Mouse (Mus musculus) heart, embryonic 14.5 days (tissue): Measurements from ENCODE around the gene Swap70. TPM values are rescaled to one million over a fixed set of nuclear protein-coding genes. Genes with fewer than 3 reads are reported as not detected.

Experiments
- ATAC-seq: fragments of 200-750 bp; cut with Nextera tagmentation; 2 replicates; pipeline ENCODE4 v1.8.0; 2017; ENCODE audit warnings: low read depth, moderate TSS enrichment; ENCODE audit not compliant: insufficient number of reproducible peaks, insufficient read depth, low FRiP score
- H3K27ac ChIP-seq, 2 experiments: fragments of 200-500 bp in 1 of 2; fragments of 300-500 bp in 1 of 2; sonication (generic) in 1 of 2; replicated peaks in 1 of 2; 2 replicates each; pipeline ENCODE4 v1.5.1; 2012 to 2014; ENCODE audit warnings: low read depth in 2 of 2, low read length in 2 of 2, control low read depth in 1 of 2, mild to moderate bottlenecking in 1 of 2, mixed read lengths in 1 of 2; ENCODE audit not compliant: control insufficient read depth in 1 of 2, insufficient read depth in 1 of 2
- H3K27me3 ChIP-seq: fragments of 300-500 bp; sonication (generic); 2 replicates; pipeline ENCODE4 v1.6.1; 2014; ENCODE audit warnings: mild to moderate bottlenecking, low read length, control low read depth; ENCODE audit not compliant: control insufficient read depth, insufficient read depth
- H3K36me3 ChIP-seq: fragments of 300-500 bp; sonication (generic); 2 replicates; pipeline ENCODE4 v1.6.1; 2014; ENCODE audit warnings: mild to moderate bottlenecking, control low read depth, low read length, mixed read lengths; ENCODE audit not compliant: control insufficient read depth, insufficient read depth
- H3K4me1 ChIP-seq, 2 experiments: fragments of 200-500 bp in 1 of 2; fragments of 300-500 bp in 1 of 2; sonication (generic) in 1 of 2; 2 replicates each; pipeline ENCODE4 v1.6.1; 2012 to 2014; ENCODE audit warnings: low read length in 2 of 2, control low read depth in 1 of 2, mixed read lengths in 1 of 2; ENCODE audit not compliant: control insufficient read depth in 2 of 2, insufficient read depth in 2 of 2
- H3K4me2 ChIP-seq: fragments of 300-500 bp; sonication (generic); 2 replicates; pipeline ENCODE4 v1.6.1; 2014; ENCODE audit warnings: mild to moderate bottlenecking, low read length
- H3K4me3 ChIP-seq, 2 experiments: fragments of 200-500 bp in 1 of 2; fragments of 300-500 bp in 1 of 2; sonication (generic) in 1 of 2; 2 replicates each; pipeline ENCODE4 v1.5.1; 2012 to 2014; ENCODE audit warnings: low read length in 2 of 2, mild to moderate bottlenecking in 2 of 2, control low read depth in 1 of 2, low read depth in 1 of 2, moderate library complexity in 1 of 2; ENCODE audit not compliant: control insufficient read depth in 1 of 2, insufficient read depth in 1 of 2
- H3K9ac ChIP-seq: fragments of 300-500 bp; sonication (generic); 2 replicates; pipeline ENCODE4 v1.6.1; 2014; ENCODE audit warnings: mild to moderate bottlenecking, low read length
- H3K9me3 ChIP-seq: fragments of 300-500 bp; sonication (generic); 2 replicates; pipeline ENCODE4 v1.6.1; 2016; ENCODE audit warnings: low read length, control low read depth; ENCODE audit not compliant: control insufficient read depth
- WGBS: fragments of 180-500 bp; shearing (Covaris S2); extraction: QIAGEN DNeasy Blood & Tissue Kit; methylation state at CpG from one replicate; pipeline ENCODE4 v1.1.7; 2014; 5-methylcytosine and 5-hydroxymethylcytosine counted together
- polyA plus RNA-seq: library from polyadenylated mRNA; unstranded; fragments of >200 nt; fragmentation: Nextera tagmentation; extraction: Ambion mirVana; gene quantifications from 2 replicates; pipeline ENCODE4 v1.2.1, GENCODE M21; 2014

Swap70 gene
- polyA plus RNA-seq, 1 experiment from 2014 or later = 19.0 TPM

GRCm38 (mm10) chr7:110289647-110290046, 68.1 kb downstream of the Swap70 start:
- Histone ChIP-seq H3K27me3 (no peaks in the 10 kb centered on the region), H3K9me3 (no peaks in the 10 kb centered on the region), H3K36me3 (peaks cover 8% of the 10 kb centered on the region; the same call in 1 of the 2 replicates), H3K4me3 (no peak overlapping the region), H3K27ac (no peak overlapping the region; a peak in 1 of 4 replicates), H3K4me1 (peaks cover 20 to 25% of the 10 kb centered on the region in 2 experiments), H3K9ac (no peak overlapping the region), H3K4me2 (no peak overlapping the region)
- WGBS = 78% methylated on average over 4 of the region's 4 CpGs
- ATAC-seq = no peak

GRCm38 (mm10) chr7:110296889-110297603, 75.5 kb downstream of the Swap70 start:
- H3K4me1 ChIP-seq = peaks cover 18 to 20% of the 10 kb centered on the region in 2 experiments
- peak; percentile 86 for ATAC-seq
- peak overlapping the region; percentile 35; the same call in 1 of the 2 replicates for H3K4me2 ChIP-seq
- H3K4me3 ChIP-seq = no peak overlapping the region
- WGBS = 13% methylated on average over 17 of the region's 17 CpGs
- no peaks in the 10 kb centered on the region for H3K27me3 ChIP-seq
- peak overlapping the region; percentile 85 to 88 for H3K27ac ChIP-seq
- no peaks in the 10 kb centered on the region for H3K9me3 ChIP-seq
- H3K9ac ChIP-seq = peak overlapping the region; percentile 64
- H3K36me3 ChIP-seq = no peaks in the 10 kb centered on the region

GRCm38 (mm10) chr7:110297611-110298010, 76.1 kb downstream of the Swap70 start:
- peak; percentile 6; the same call in 1 of the 2 replicates for ATAC-seq

GRCm38 (mm10) chr7:110298090-110298489, 76.6 kb downstream of the Swap70 start:
- Histone ChIP-seq H3K27me3 (no peaks in the 10 kb centered on the region), H3K27ac (peak overlapping the region; percentile 85 to 88), H3K36me3 (no peaks in the 10 kb centered on the region), H3K9ac (no peak overlapping the region; the same call in 1 of the 2 replicates), H3K4me3 (no peak overlapping the region), H3K4me1 (peaks cover 18 to 20% of the 10 kb centered on the region in 2 experiments), H3K9me3 (no peaks in the 10 kb centered on the region), H3K4me2 (no peak overlapping the region)
- no peak for ATAC-seq
- WGBS = 82% methylated on average over 7 of the region's 7 CpGs

More at GRCm38 (mm10) chr7:110297611-110298010, 76.1 kb downstream of the Swap70 start:
- 43% methylated on average over 4 of the region's 4 CpGs for WGBS
- Histone ChIP-seq H3K9ac (peak overlapping the region; percentile 64), H3K4me2 (peak overlapping the region; percentile 35; the same call in 1 of the 2 replicates), H3K4me3 (no peak overlapping the region), H3K4me1 (peaks cover 18 to 20% of the 10 kb centered on the region in 2 experiments), H3K36me3 (no peaks in the 10 kb centered on the region), H3K27me3 (no peaks in the 10 kb centered on the region), H3K9me3 (no peaks in the 10 kb centered on the region), H3K27ac (peak overlapping the region; percentile 85 to 88)

GRCm38 (mm10) chr7:110298739-110299410, 77.4 kb downstream of the Swap70 start:
- 71% methylated on average over 17 of the region's 17 CpGs for WGBS
- no peaks in the 10 kb centered on the region for H3K27me3 ChIP-seq
- H3K9ac ChIP-seq = no peak overlapping the region
- no peak for ATAC-seq
- no peaks in the 10 kb centered on the region for H3K9me3 ChIP-seq
- no peak overlapping the region for H3K4me2 ChIP-seq
- no peak overlapping the region for H3K4me3 ChIP-seq
- H3K27ac ChIP-seq = no peak overlapping the region
- H3K36me3 ChIP-seq = no peaks in the 10 kb centered on the region
- peaks cover 18 to 20% of the 10 kb centered on the region in 2 experiments for H3K4me1 ChIP-seq

GRCm38 (mm10) chr7:110302886-110303285, 81.4 kb downstream of the Swap70 start:
- H3K4me1 ChIP-seq = peaks cover 3% of the 10 kb centered on the region in 2 experiments; a peak in 3 of 4 replicates
- no peak overlapping the region for H3K4me2 ChIP-seq
- no peak overlapping the region for H3K9ac ChIP-seq
- H3K27ac ChIP-seq = no peak overlapping the region
- ATAC-seq = no peak
- no peaks in the 10 kb centered on the region for H3K9me3 ChIP-seq
- no peak overlapping the region for H3K4me3 ChIP-seq
- no peaks in the 10 kb centered on the region for H3K27me3 ChIP-seq
- 66% methylated on average over 6 of the region's 6 CpGs for WGBS
- H3K36me3 ChIP-seq = peaks cover 22% of the 10 kb centered on the region

GRCm38 (mm10) chr7:110305486-110305885, 84.0 kb downstream of the Swap70 start:
- H3K4me2 ChIP-seq = no peak overlapping the region
- no peak overlapping the region for H3K4me3 ChIP-seq
- no peak overlapping the region for H3K9ac ChIP-seq
- H3K4me1 ChIP-seq = no peaks in the 10 kb centered on the region
- H3K9me3 ChIP-seq = no peaks in the 10 kb centered on the region
- H3K36me3 ChIP-seq = peaks cover 43% of the 10 kb centered on the region
- ATAC-seq = no peak
- no peaks in the 10 kb centered on the region for H3K27me3 ChIP-seq
- no peak overlapping the region for H3K27ac ChIP-seq
- 87% methylated on average over 4 of the region's 4 CpGs for WGBS
